Mouse (Mus musculus) forebrain, embryonic 11.5 days (tissue): Measurements from ENCODE around the gene Vmn1r160. TPM values are rescaled to one million over a fixed set of nuclear protein-coding genes. Genes with fewer than 3 reads are reported as not detected.
"Not testable (repeated sequence)": the region's sequence is repeated elsewhere in the genome, so short reads cannot be mapped to it uniquely, and the experiment has no call there.

ENCODE experiments used
- ATAC-seq: fragments of 200-750 bp; cut with Nextera tagmentation; replicated peaks from 2 replicates; pipeline ENCODE4 v1.8.0; 2017; ENCODE audit warnings: moderate TSS enrichment; ENCODE audit not compliant: low FRiP score
- DNase-seq: peaks from one replicate; pipeline ENCODE4 v3.0.0-alpha.2; 2017; ENCODE audit warnings: low spot score
- H3K27ac ChIP-seq: fragments of 300-500 bp; sonication (generic); 2 replicates; pipeline ENCODE4 v1.5.1; 2014; ENCODE audit warnings: low read depth, low read length
- H3K27me3 ChIP-seq: fragments of 300-500 bp; sonication (generic); 2 replicates; pipeline ENCODE4 v1.6.1; 2014; ENCODE audit warnings: mild to moderate bottlenecking, low read length, mixed read lengths; ENCODE audit not compliant: control insufficient read depth, insufficient read depth
- H3K36me3 ChIP-seq: fragments of 300-500 bp; sonication (generic); 2 replicates; pipeline ENCODE4 v1.6.1; 2014; ENCODE audit warnings: mild to moderate bottlenecking, low read length, moderate library complexity, mixed read lengths; ENCODE audit not compliant: control insufficient read depth, insufficient read depth
- H3K4me1 ChIP-seq: fragments of 300-500 bp; sonication (generic); replicated peaks from 2 replicates; pipeline ENCODE4 v1.6.1; 2014; ENCODE audit warnings: low read length, mixed read lengths; ENCODE audit not compliant: control insufficient read depth, insufficient read depth
- H3K4me2 ChIP-seq: fragments of 300-500 bp; sonication (generic); 2 replicates; pipeline ENCODE4 v1.6.1; 2014; ENCODE audit warnings: low read depth, mild to moderate bottlenecking, low read length, moderate library complexity, mixed read lengths; ENCODE audit not compliant: severe bottlenecking
- H3K4me3 ChIP-seq: fragments of 300-500 bp; sonication (generic); 2 replicates; pipeline ENCODE4 v1.5.1; 2014; ENCODE audit warnings: low read depth, low read length
- H3K9ac ChIP-seq: fragments of 300-500 bp; sonication (generic); 2 replicates; pipeline ENCODE4 v1.6.1; 2014; ENCODE audit warnings: low read length
- H3K9me3 ChIP-seq: fragments of 300-500 bp; sonication (generic); 2 replicates; pipeline ENCODE4 v1.6.1; 2016; ENCODE audit warnings: low read length, mixed read lengths; ENCODE audit not compliant: control insufficient read depth
- WGBS: fragments of 180-500 bp; shearing (Covaris S2); extraction: QIAGEN DNeasy Blood & Tissue Kit; methylation state at CpG from one replicate; pipeline ENCODE4 v1.1.7; 2014; 5-methylcytosine and 5-hydroxymethylcytosine counted together
- polyA plus RNA-seq: library from polyadenylated mRNA; unstranded; fragments of >200 nt; fragmentation: Nextera tagmentation; extraction: Ambion mirVana; gene quantifications from 2 replicates; pipeline ENCODE4 v1.2.1, GENCODE M21; 2014

Vmn1r160 gene
- polyA plus RNA-seq = not detected in 2 replicates

- H3K9me3 ChIP-seq, H3K27ac ChIP-seq, H3K27me3 ChIP-seq, H3K4me2 ChIP-seq, H3K4me3 ChIP-seq, ATAC-seq, DNase-seq, H3K36me3 ChIP-seq, H3K9ac ChIP-seq, H3K4me1 ChIP-seq: not testable (repeated sequence)
- 79% methylated on average over 1 of the region's 3 CpGs for WGBS
These were observed at the start of gene Vmn1r160 for GRCm38 (mm10) chr7:22870924-22871323. Gene Vmn1r160, plus strand, starts transcription at chr7:22871224.

GRCm38 (mm10) chr7:22843505-22843904 lies 27.5 kb upstream of the Vmn1r160 start, which contains the start of gene Vmn1r159:
Gene Vmn1r159, minus strand, starts transcription at chr7:22843605.
- WGBS = 65% methylated on average over 2 of the region's 3 CpGs
- H3K4me3 ChIP-seq, DNase-seq, ATAC-seq, H3K4me1 ChIP-seq, H3K4me2 ChIP-seq, H3K27ac ChIP-seq, H3K27me3 ChIP-seq, H3K9ac ChIP-seq, H3K9me3 ChIP-seq, H3K36me3 ChIP-seq: not testable (repeated sequence)

Other genes starting within 250 kb of the Vmn1r160 start
- not detected in 2 replicates for gene Vmn1r155, start 213.2 kb upstream of the Vmn1r160 start, polyA plus RNA-seq
- gene Gm8693, start 178.9 kb upstream of the Vmn1r160 start, polyA plus RNA-seq = not detected in 2 replicates
- not detected in 2 replicates for gene Gm4567, start 151.5 kb upstream of the Vmn1r160 start, polyA plus RNA-seq
- gene Vmn1r157, start 109.5 kb upstream of the Vmn1r160 start, polyA plus RNA-seq = not detected in 2 replicates
- not detected in 2 replicates for gene Vmn1r158, start 80.4 kb upstream of the Vmn1r160 start, polyA plus RNA-seq
- gene Vmn1r159, start 27.6 kb upstream of the Vmn1r160 start, polyA plus RNA-seq = not detected in 2 replicates
- not detected in 2 replicates for gene Gm4214, start 113.4 kb downstream of the Vmn1r160 start, polyA plus RNA-seq
- not detected in 2 replicates for gene Gm4216, start 148.7 kb downstream of the Vmn1r160 start, polyA plus RNA-seq
- gene Vmn1r163, start 184.3 kb downstream of the Vmn1r160 start, polyA plus RNA-seq = not detected in 2 replicates
- gene Gm8720, start 196.2 kb downstream of the Vmn1r160 start, polyA plus RNA-seq = not detected in 2 replicates